Mouse (Mus musculus) kidney, adult 11 months (tissue): Measurements from ENCODE around the gene Spen.

ENCODE experiments used
- DNase-seq: peaks from one replicate; pipeline ENCODE4 v3.0.0; 2022

The Spen gene

GRCm38 (mm10) chr4:141526936-141527650, 11.3 kb downstream of the Spen start:
- DNase-seq = no peak

GRCm38 (mm10) chr4:141525940-141526339, 12.5 kb downstream of the Spen start:
- DNase-seq = no peak

- DNase-seq = no peak
Measured at GRCm38 (mm10) chr4:141524658-141525057, 13.7 kb downstream of the Spen start.

GRCm38 (mm10) chr4:141523128-141523527, 15.3 kb downstream of the Spen start:
- DNase-seq = no peak

GRCm38 (mm10) chr4:141518386-141518785, 20.0 kb downstream of the Spen start:
- no peak for DNase-seq

- DNase-seq = peak; percentile 76
Measured at GRCm38 (mm10) chr4:141514179-141514641, 24.2 kb downstream of the Spen start.

GRCm38 (mm10) chr4:141512145-141512544, 26.3 kb downstream of the Spen start:
- no peak for DNase-seq

- DNase-seq = no peak
Measured at GRCm38 (mm10) chr4:141510457-141510856, 27.9 kb downstream of the Spen start.

GRCm38 (mm10) chr4:141506893-141507292, 31.5 kb downstream of the Spen start:
- peak; percentile 43 for DNase-seq

GRCm38 (mm10) chr4:141506352-141506751, 32.0 kb downstream of the Spen start:
- peak; percentile 95 for DNase-seq

GRCm38 (mm10) chr4:141505810-141506209, 32.6 kb downstream of the Spen start:
- no peak for DNase-seq

- DNase-seq = no peak
Measured at GRCm38 (mm10) chr4:141504471-141504870, 33.9 kb downstream of the Spen start.

- no peak for DNase-seq
Measured at GRCm38 (mm10) chr4:141502723-141503122, 35.7 kb downstream of the Spen start.

- DNase-seq = no peak
Measured at GRCm38 (mm10) chr4:141501058-141501457, 37.3 kb downstream of the Spen start.

- peak; percentile 40 for DNase-seq
Measured at GRCm38 (mm10) chr4:141500637-141501036, 37.8 kb downstream of the Spen start.

- no peak for DNase-seq
Measured at GRCm38 (mm10) chr4:141488670-141489069, 49.7 kb downstream of the Spen start.

- no peak for DNase-seq
Measured at GRCm38 (mm10) chr4:141487581-141487980, 50.8 kb downstream of the Spen start.

- no peak for DNase-seq
Measured at GRCm38 (mm10) chr4:141484071-141484470, 54.3 kb downstream of the Spen start.

- no peak for DNase-seq
Measured at GRCm38 (mm10) chr4:141479411-141479810, 59.0 kb downstream of the Spen start.

GRCm38 (mm10) chr4:141478794-141479193, 59.6 kb downstream of the Spen start:
- no peak for DNase-seq

- no peak for DNase-seq
Measured at GRCm38 (mm10) chr4:141478225-141478624, 60.2 kb downstream of the Spen start.

- no peak for DNase-seq
Measured at GRCm38 (mm10) chr4:141477681-141478102, 60.7 kb downstream of the Spen start.

GRCm38 (mm10) chr4:141474431-141474830, 64.0 kb downstream of the Spen start:
- no peak for DNase-seq

GRCm38 (mm10) chr4:141472641-141473321, 65.6 kb downstream of the Spen start:
- DNase-seq = no peak
